Mouse (Mus musculus): Measurements from ENCODE around the gene Prkacb. TPM values are rescaled to one million over a fixed set of nuclear protein-coding genes. Genes with fewer than 3 reads are reported as not detected.

Prkacb gene
- polyA plus RNA-seq, 2 experiments, result 45.4 to 66.3 TPM

DNA sequence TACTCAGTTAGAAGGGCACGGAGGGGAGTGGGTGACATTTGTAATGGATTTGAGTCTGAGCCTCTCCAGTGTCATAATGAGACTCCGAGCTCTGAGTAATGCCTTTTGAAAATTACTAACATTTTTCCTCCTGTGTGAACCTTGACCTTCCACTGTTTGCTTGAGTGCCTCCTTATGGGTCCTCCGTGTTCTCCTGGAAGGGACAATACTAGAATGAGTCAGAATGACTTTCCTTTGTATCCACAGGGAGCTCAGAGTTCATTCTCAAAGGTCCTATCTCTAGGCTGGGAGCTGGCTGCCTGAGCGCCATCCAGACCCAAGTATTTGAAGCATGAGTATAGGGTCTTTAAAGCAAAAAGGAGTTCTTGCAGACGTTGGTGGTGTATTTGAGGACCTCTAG, 94.5 kb downstream of the Prkacb start:
- ATAC-seq (ENCODE audit: low FRiP score, low read depth) (no peak), DNase-seq (ENCODE audit: low spot score) (no peak)
- Histone ChIP-seq H3K27me3 (ENCODE audit: control insufficient read depth, insufficient read depth, low read length) (no peaks in the 10 kb centered on the region), H3K4me2 (replicated peaks; ENCODE audit: low read depth, low read length, severe bottlenecking) (no peak overlapping the region), H3K27ac (replicated peaks; ENCODE audit: low read depth, low read length) (no peak overlapping the region), H3K4me1 (ENCODE audit: control insufficient read depth, insufficient read depth, low read length) (no peaks in the 10 kb centered on the region), H3K36me3 (ENCODE audit: control insufficient read depth, insufficient read depth, low read length) (no peaks in the 10 kb centered on the region), H3K9me3 (ENCODE audit: control insufficient read depth, low read length) (no peaks in the 10 kb centered on the region), H3K9ac (ENCODE audit: low read depth, low read length, severe bottlenecking) (no peak overlapping the region), H3K4me3 (replicated peaks; ENCODE audit: low read length) (no peak overlapping the region)
- 78% methylated on average over 5 of the region's 5 CpGs for WGBS
- no peak for TF ChIP-seq POLR2A (IDR thresholded peaks at IDR 0.05; ENCODE audit: borderline replicate concordance, extremely low read depth, insufficient read depth, insufficient read length)

DNA sequence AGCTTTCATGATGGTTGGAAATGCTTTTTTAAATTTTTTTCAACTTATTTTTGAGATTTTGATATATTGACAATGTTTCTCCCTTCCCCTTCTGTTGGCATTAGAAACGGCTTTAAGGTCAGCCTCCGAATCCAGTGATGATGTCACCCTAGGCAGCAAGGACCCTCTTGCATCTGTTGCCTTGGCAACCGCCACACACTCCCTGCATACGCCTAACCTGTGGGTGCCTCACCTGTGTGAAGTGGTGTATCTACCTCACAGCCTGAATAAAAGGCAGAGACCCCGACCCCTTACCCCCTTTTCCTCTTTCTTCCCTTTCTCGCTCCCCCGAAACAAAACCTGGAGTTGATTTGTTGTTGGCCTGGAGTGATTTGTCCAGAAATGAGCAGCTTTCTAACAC, 100.5 kb downstream of the Prkacb start:
- DNase-seq (ENCODE audit: low spot score), result no peak
- Histone ChIP-seq H3K4me3 (replicated peaks; ENCODE audit: low read length) (no peak overlapping the region), H3K27ac (replicated peaks; ENCODE audit: low read depth, low read length) (no peak overlapping the region), H3K27me3 (ENCODE audit: control insufficient read depth, insufficient read depth, low read length) (no peaks in the 10 kb centered on the region), H3K4me1 (ENCODE audit: control insufficient read depth, insufficient read depth, low read length) (no peaks in the 10 kb centered on the region), H3K4me2 (replicated peaks; ENCODE audit: low read depth, low read length, severe bottlenecking) (no peak overlapping the region), H3K36me3 (ENCODE audit: control insufficient read depth, insufficient read depth, low read length) (no peaks in the 10 kb centered on the region), H3K9ac (ENCODE audit: low read depth, low read length, severe bottlenecking) (no peak overlapping the region), H3K9me3 (ENCODE audit: control insufficient read depth, low read length) (no peaks in the 10 kb centered on the region)
- 78% methylated on average over 7 of the region's 7 CpGs for WGBS
- TF ChIP-seq POLR2A (IDR thresholded peaks at IDR 0.05; ENCODE audit: borderline replicate concordance, extremely low read depth, insufficient read depth, insufficient read length), result no peak
- ATAC-seq (ENCODE audit: low FRiP score, low read depth), result no peak

DNA sequence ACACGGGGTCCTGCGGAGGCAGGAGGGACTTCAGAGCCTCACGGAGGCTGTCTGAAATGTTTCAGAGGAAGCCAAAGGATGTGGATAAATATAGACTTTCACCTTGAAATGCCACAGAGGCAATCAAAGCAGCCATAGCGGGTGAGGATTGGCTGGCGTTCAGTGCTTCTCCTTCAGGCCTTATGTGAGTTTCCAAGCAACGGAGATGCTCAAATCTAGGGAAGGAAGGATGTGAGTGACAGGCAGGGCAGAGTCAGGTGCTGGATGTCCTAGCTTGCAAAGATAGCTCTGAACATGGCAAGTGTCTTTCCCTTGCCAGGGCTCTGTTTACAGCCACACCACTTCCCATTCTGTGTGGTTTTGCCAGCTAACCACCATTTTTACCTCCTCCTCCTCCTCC, 101.2 kb downstream of the Prkacb start:
- ATAC-seq (ENCODE audit: low FRiP score, low read depth), result no peak
- Histone ChIP-seq H3K4me3 (replicated peaks; ENCODE audit: low read length) (no peak overlapping the region), H3K27ac (replicated peaks; ENCODE audit: low read depth, low read length) (no peak overlapping the region), H3K9me3 (ENCODE audit: control insufficient read depth, low read length) (no peaks in the 10 kb centered on the region), H3K4me1 (ENCODE audit: control insufficient read depth, insufficient read depth, low read length) (no peaks in the 10 kb centered on the region), H3K36me3 (ENCODE audit: control insufficient read depth, insufficient read depth, low read length) (no peaks in the 10 kb centered on the region), H3K27me3 (ENCODE audit: control insufficient read depth, insufficient read depth, low read length) (no peaks in the 10 kb centered on the region), H3K4me2 (replicated peaks; ENCODE audit: low read depth, low read length, severe bottlenecking) (no peak overlapping the region), H3K9ac (ENCODE audit: low read depth, low read length, severe bottlenecking) (no peak overlapping the region)
- no peak for DNase-seq (ENCODE audit: low spot score)
- 64% methylated on average over 6 of the region's 6 CpGs for whole genome bisulfite sequencing
- TF ChIP-seq POLR2A (IDR thresholded peaks at IDR 0.05; ENCODE audit: borderline replicate concordance, extremely low read depth, insufficient read depth, insufficient read length), result no peak

DNA sequence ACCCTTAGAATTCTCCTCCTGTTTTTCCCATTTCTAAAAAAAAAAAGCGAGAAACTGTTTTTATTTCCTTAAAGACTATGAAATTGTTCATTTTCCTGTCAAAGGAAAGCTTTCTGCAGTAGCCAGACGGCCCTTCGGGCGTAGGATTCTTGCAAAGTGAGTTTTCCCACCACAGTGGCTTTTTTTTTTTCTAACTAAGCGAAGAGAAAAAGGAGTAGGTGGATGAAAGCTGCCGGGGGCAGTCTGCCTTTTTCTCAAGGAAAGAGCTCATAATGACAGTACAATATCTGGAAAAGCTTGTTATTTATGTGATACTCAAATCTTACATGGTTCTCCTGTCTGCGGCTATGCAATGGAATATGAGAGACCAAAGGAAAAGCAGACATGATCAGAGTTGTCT, 101.7 kb downstream of the Prkacb start:
- ATAC-seq (ENCODE audit: low FRiP score, low read depth) (no peak), DNase-seq (ENCODE audit: low spot score) (peak; percentile 7)
- 72% methylated on average over 7 of the region's 7 CpGs for WGBS
- Histone ChIP-seq H3K27ac (replicated peaks; ENCODE audit: low read depth, low read length) (no peak overlapping the region), H3K4me3 (replicated peaks; ENCODE audit: low read length) (no peak overlapping the region), H3K4me1 (ENCODE audit: control insufficient read depth, insufficient read depth, low read length) (no peaks in the 10 kb centered on the region), H3K9ac (ENCODE audit: low read depth, low read length, severe bottlenecking) (no peak overlapping the region), H3K9me3 (ENCODE audit: control insufficient read depth, low read length) (no peaks in the 10 kb centered on the region), H3K4me2 (replicated peaks; ENCODE audit: low read depth, low read length, severe bottlenecking) (no peak overlapping the region), H3K36me3 (ENCODE audit: control insufficient read depth, insufficient read depth, low read length) (no peaks in the 10 kb centered on the region), H3K27me3 (ENCODE audit: control insufficient read depth, insufficient read depth, low read length) (no peaks in the 10 kb centered on the region)
- no peak for TF ChIP-seq POLR2A (IDR thresholded peaks at IDR 0.05; ENCODE audit: borderline replicate concordance, extremely low read depth, insufficient read depth, insufficient read length)

DNA sequence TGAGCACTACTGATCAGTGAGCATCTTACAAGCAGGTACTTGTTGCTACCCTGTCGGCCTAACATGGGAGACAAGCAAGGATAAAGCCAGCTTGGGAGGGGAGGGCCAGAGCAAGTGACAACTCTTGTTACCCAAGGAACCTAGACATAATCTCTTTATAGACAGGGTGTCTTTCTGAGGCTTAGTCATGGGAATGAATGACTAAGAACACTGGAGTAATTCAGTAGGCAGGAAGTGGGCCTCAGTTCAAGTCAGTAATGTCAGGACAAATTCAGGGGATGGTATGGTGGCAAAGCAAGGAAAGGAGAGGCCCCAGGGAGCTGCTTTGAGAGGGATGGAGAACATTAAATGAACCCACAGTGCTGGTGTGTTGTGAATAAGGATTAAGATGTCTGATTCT, 103.7 kb downstream of the Prkacb start:
- Histone ChIP-seq H3K9ac (ENCODE audit: low read depth, low read length, severe bottlenecking) (no peak overlapping the region), H3K4me3 (replicated peaks; ENCODE audit: low read length) (no peak overlapping the region), H3K4me1 (ENCODE audit: control insufficient read depth, insufficient read depth, low read length) (no peaks in the 10 kb centered on the region), H3K27me3 (ENCODE audit: control insufficient read depth, insufficient read depth, low read length) (no peaks in the 10 kb centered on the region), H3K27ac (replicated peaks; ENCODE audit: low read depth, low read length) (no peak overlapping the region), H3K4me2 (replicated peaks; ENCODE audit: low read depth, low read length, severe bottlenecking) (no peak overlapping the region), H3K9me3 (ENCODE audit: control insufficient read depth, low read length) (0 out of 2 replicates have a peak, but pooled peaks cover 2% of the 10 kb centered on the region), H3K36me3 (ENCODE audit: control insufficient read depth, insufficient read depth, low read length) (no peaks in the 10 kb centered on the region)
- DNase-seq (ENCODE audit: low spot score) (no peak), ATAC-seq (ENCODE audit: low FRiP score, low read depth) (no peak)
- 85% methylated on average over 1 of the region's 1 CpGs for WGBS
- no peak for TF ChIP-seq POLR2A (IDR thresholded peaks at IDR 0.05; ENCODE audit: borderline replicate concordance, extremely low read depth, insufficient read depth, insufficient read length)

DNA sequence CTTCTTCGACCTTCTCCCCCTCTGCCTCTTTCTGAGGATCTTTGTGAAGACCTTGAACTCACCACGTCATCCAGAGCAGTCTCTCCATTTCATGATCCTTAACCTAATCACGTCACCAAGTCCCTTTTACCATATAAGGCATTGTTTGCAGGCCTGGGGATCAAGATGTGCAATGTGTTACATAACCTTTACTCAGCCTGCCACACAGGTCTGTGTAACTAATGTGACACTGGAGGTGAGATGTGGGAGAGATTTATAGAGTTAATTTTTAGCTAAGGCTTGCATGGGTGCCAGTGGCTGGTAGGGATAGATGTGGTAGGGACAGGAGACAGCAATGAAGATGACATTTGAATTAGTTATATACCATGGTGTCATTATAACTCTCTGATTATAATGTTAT, 104.4 kb downstream of the Prkacb start:
- Histone ChIP-seq H3K9me3 (ENCODE audit: control insufficient read depth, low read length) (0 out of 2 replicates have a peak, but pooled peaks cover 3% of the 10 kb centered on the region), H3K4me2 (replicated peaks; ENCODE audit: low read depth, low read length, severe bottlenecking) (no peak overlapping the region), H3K27ac (replicated peaks; ENCODE audit: low read depth, low read length) (no peak overlapping the region), H3K9ac (ENCODE audit: low read depth, low read length, severe bottlenecking) (no peak overlapping the region), H3K36me3 (ENCODE audit: control insufficient read depth, insufficient read depth, low read length) (no peaks in the 10 kb centered on the region), H3K27me3 (ENCODE audit: control insufficient read depth, insufficient read depth, low read length) (no peaks in the 10 kb centered on the region), H3K4me3 (replicated peaks; ENCODE audit: low read length) (no peak overlapping the region), H3K4me1 (ENCODE audit: control insufficient read depth, insufficient read depth, low read length) (no peaks in the 10 kb centered on the region)
- DNase-seq (ENCODE audit: low spot score) (no peak), ATAC-seq (ENCODE audit: low FRiP score, low read depth) (no peak)
- 76% methylated on average over 3 of the region's 3 CpGs for WGBS
- TF ChIP-seq POLR2A (IDR thresholded peaks at IDR 0.05; ENCODE audit: borderline replicate concordance, extremely low read depth, insufficient read depth, insufficient read length), result no peak
